In the genomic region with DNA sequence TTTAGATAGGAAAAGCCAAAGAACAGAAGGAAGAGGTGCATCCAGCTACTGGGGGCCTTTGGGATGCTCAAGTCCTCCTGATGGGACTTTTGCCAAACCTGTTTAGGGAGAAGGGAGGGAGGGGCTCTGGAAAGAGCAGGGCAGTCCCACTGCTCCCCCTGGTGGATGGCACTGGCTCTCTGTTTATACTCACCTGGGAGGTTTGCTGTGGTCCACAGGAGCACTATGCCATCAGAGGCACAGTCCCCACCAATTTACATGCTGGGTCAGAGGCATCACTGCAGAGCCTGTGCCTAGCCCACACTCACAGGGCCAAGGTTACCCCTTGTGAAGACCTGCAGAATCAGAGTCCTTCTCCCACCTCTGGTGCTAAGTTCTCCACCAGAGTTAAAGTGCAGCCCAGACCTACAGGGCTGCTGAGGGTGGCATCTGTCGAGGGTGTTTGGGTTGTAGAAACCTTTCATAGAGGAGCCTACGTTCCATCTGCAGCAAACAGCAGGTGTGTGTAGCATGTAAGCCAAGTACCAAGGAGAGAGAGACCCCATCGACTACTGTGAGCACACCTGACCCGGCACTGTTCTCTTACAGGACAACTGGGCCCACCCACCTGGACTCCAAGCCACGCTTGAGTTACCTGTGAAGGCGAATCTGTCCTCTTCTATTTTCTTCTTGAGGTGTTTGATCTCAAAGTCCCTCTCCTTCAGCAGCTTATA, we compare ENCODE assay signal across 9 mouse cellular contexts. TPM values are rescaled to one million over a fixed set of nuclear protein-coding genes. Genes with fewer than 3 reads are reported as not detected.
DNase-seq lines count a peak whose midpoint lies in the region; ATAC-seq and TF ChIP-seq lines count a peak whose summit lies in the region.
"Had no signal": no experiment of that assay in that cellular context is flagged by ENCODE, and none has a peak within 500 bp of the region (broad histone marks: within the 10 kb centered on the region; RNA-seq: fewer than 3 reads in every experiment).

No protein-coding gene starts in this region.

- TF ChIP-seq POLR2A in CH12.LX (IDR thresholded peaks at IDR 0.05; ENCODE audit: low read depth, low read length): no peak

- H3K36me3 ChIP-seq in intestine, postnatal 0 days (ENCODE audit: control insufficient read depth, insufficient read depth): no peaks in the 10 kb centered on the region
- no peaks in the 10 kb centered on the region for H3K36me3 ChIP-seq in intestine, embryonic 16.5 days (ENCODE audit: control insufficient read depth, insufficient read depth, low read length)
- no peaks in the 10 kb centered on the region for H3K36me3 ChIP-seq in CH12.LX (replicated peaks in 1 of 2; ENCODE audit: control insufficient read depth in 1 of 2, insufficient read depth in 1 of 2, low read length in 1 of 2)
- no peaks in the 10 kb centered on the region for H3K36me3 ChIP-seq in embryonic facial prominence, embryonic 10.5 days (replicated peaks)
- H3K36me3 ChIP-seq in neural tube, embryonic 13.5 days: no peaks in the 10 kb centered on the region
- H3K36me3 ChIP-seq: lung, embryonic 15.5 days had no signal

- H3K9ac ChIP-seq in intestine, postnatal 0 days (ENCODE audit: low read depth, low read length): no peak overlapping the region
- no peak overlapping the region for H3K9ac ChIP-seq in intestine, embryonic 16.5 days (ENCODE audit: low read depth, low read length)
- no peak overlapping the region for H3K9ac ChIP-seq in CH12.LX (ENCODE audit: insufficient read depth, low read depth)
- H3K9ac ChIP-seq in neural tube, embryonic 13.5 days: no peak overlapping the region
- H3K9ac ChIP-seq: lung, embryonic 15.5 days had no signal

- no peak overlapping the region for H3K27ac ChIP-seq in intestine, postnatal 0 days (ENCODE audit: low read depth, low read length)
- H3K27ac ChIP-seq in intestine, embryonic 16.5 days (ENCODE audit: low read length): no peak overlapping the region
- H3K27ac ChIP-seq in CH12.LX (ENCODE audit: insufficient read depth, low read depth): no peak overlapping the region
- no peak overlapping the region for H3K27ac ChIP-seq in embryonic facial prominence, embryonic 10.5 days (replicated peaks)
- H3K27ac ChIP-seq in neural tube, embryonic 13.5 days (replicated peaks): no peak overlapping the region
- H3K27ac ChIP-seq: lung, embryonic 15.5 days had no signal

- DNase-seq in CH12.LX (ENCODE audit: extremely low read depth) (peak; percentile 24), ZHBTc4 (ENCODE audit: low read depth, low spot score) (peak; percentile 67)
- DNase-seq in embryonic facial prominence, embryonic 10.5 days (ENCODE audit: low spot score): peak; percentile 61
- peak; percentile 60 to 66 for DNase-seq in layer of hippocampus, adult 8-10 months (ENCODE audit: low spot score in 2 of 2)
- DNase-seq in yolk sac, embryonic 10.5 days (ENCODE audit: low spot score): no peak

- dilution Hi-C loops in CH12.LX (cut with MboI; ENCODE audit: extremely low pct_ligation_motif_present, extremely low pct_unique_long_range_greater_than_20kb, low sequenced_read_pairs): no loop called here

- no peak overlapping the region for H3K4me2 ChIP-seq in intestine, postnatal 0 days (replicated peaks; ENCODE audit: low read depth)
- no peak overlapping the region for H3K4me2 ChIP-seq in intestine, embryonic 16.5 days (ENCODE audit: low read depth, low read length)
- no peak overlapping the region for H3K4me2 ChIP-seq in CH12.LX (ENCODE audit: insufficient read depth, low read depth, poor library complexity, severe bottlenecking)
- no peak overlapping the region for H3K4me2 ChIP-seq in neural tube, embryonic 13.5 days
- H3K4me2 ChIP-seq: lung, embryonic 15.5 days had no signal

- TF ChIP-seq EP300 in CH12.LX (IDR thresholded peaks at IDR 0.05; ENCODE audit: low read length): no peak

- WGBS in intestine, postnatal 0 days: 76% methylated on average over 6 of the region's 6 CpGs
- 82% methylated on average over 6 of the region's 6 CpGs for WGBS in intestine, embryonic 16.5 days
- 76% methylated on average over 6 of the region's 6 CpGs for WGBS in embryonic facial prominence, embryonic 10.5 days
- WGBS in neural tube, embryonic 13.5 days: 78% methylated on average over 6 of the region's 6 CpGs

- ATAC-seq in intestine, postnatal 0 days: 0 out of 2 replicates have a peak, but pooled peaks have one; percentile 33
- no peak for ATAC-seq in intestine, embryonic 16.5 days
- peak; percentile 36 for ATAC-seq in neural tube, embryonic 13.5 days (ENCODE audit: low read depth)

- TF ChIP-seq CTCF in intestine, postnatal 0 days (IDR thresholded peaks at IDR 0.05; ENCODE audit: low read depth): peak; percentile 77
- peak; percentile 45 to 75; a peak in 3 of 4 replicates for TF ChIP-seq CTCF in CH12.LX (conservative IDR thresholded peaks at IDR 0.05 in 1 of 2, IDR thresholded peaks at IDR 0.05 in 1 of 2; ENCODE audit: low read depth in 2 of 2, low read length in 2 of 2)

- no peaks in the 10 kb centered on the region for H3K27me3 ChIP-seq in intestine, postnatal 0 days (replicated peaks; ENCODE audit: control insufficient read depth, insufficient read depth, low read length)
- no peaks in the 10 kb centered on the region for H3K27me3 ChIP-seq in intestine, embryonic 16.5 days (replicated peaks; ENCODE audit: control insufficient read depth, insufficient read depth, low read length)
- H3K27me3 ChIP-seq in CH12.LX (replicated peaks): peaks cover 15% of the 10 kb centered on the region
- no peaks in the 10 kb centered on the region for H3K27me3 ChIP-seq in embryonic facial prominence, embryonic 10.5 days (replicated peaks; ENCODE audit: low read depth, poor library complexity, severe bottlenecking)
- H3K27me3 ChIP-seq in neural tube, embryonic 13.5 days: no peaks in the 10 kb centered on the region
- H3K27me3 ChIP-seq: lung, embryonic 15.5 days had no signal

- TF ChIP-seq RAD21 in CH12.LX (IDR thresholded peaks at IDR 0.05; ENCODE audit: low read depth, low read length): peak; percentile 53

- H3K4me3 ChIP-seq in intestine, postnatal 0 days (ENCODE audit: low read depth, low read length): no peak overlapping the region
- no peak overlapping the region for H3K4me3 ChIP-seq in intestine, embryonic 16.5 days (ENCODE audit: low read length)
- H3K4me3 ChIP-seq in CH12.LX (replicated peaks in 1 of 3; ENCODE audit: low read depth in 2 of 3, low read length in 2 of 3, poor library complexity in 1 of 3): no peak overlapping the region
- no peak overlapping the region for H3K4me3 ChIP-seq in embryonic facial prominence, embryonic 10.5 days
- H3K4me3 ChIP-seq in neural tube, embryonic 13.5 days: no peak overlapping the region
- H3K4me3 ChIP-seq: lung, embryonic 15.5 days had no signal

- H3K4me1 ChIP-seq in intestine, postnatal 0 days (replicated peaks; ENCODE audit: control insufficient read depth, insufficient read depth, low read length): no peaks in the 10 kb centered on the region
- H3K4me1 ChIP-seq in intestine, embryonic 16.5 days (ENCODE audit: control insufficient read depth, insufficient read depth, low read length): no peaks in the 10 kb centered on the region
- H3K4me1 ChIP-seq in CH12.LX (ENCODE audit: control insufficient read depth in 1 of 2, insufficient read depth in 2 of 2): peaks cover 0 to 3% of the 10 kb centered on the region in 2 experiments; a peak in 2 of 4 replicates
- H3K4me1 ChIP-seq in embryonic facial prominence, embryonic 10.5 days: peaks cover 4% of the 10 kb centered on the region; the same call in 1 of the 2 replicates
- H3K4me1 ChIP-seq in neural tube, embryonic 13.5 days (replicated peaks): no peaks in the 10 kb centered on the region
- H3K4me1 ChIP-seq: lung, embryonic 15.5 days had no signal

- in situ Hi-C loops in CH12.LX (cut with MboI; ENCODE audit: low pct_ligation_motif_present, low pct_unique_long_range_greater_than_20kb, low sequenced_read_pairs): loop anchor here (5.0 to 25.0 kb wide), 2 partner anchors 152 to 343 kb away; partner anchors contain the start of gene Cck

- H3K79me2 ChIP-seq in CH12.LX (replicated peaks; ENCODE audit: control insufficient read depth, extremely low read depth, insufficient read depth, poor library complexity, severe bottlenecking): no peaks in the 10 kb centered on the region

- H3K9me3 ChIP-seq in intestine, postnatal 0 days (ENCODE audit: control insufficient read depth): no peaks in the 10 kb centered on the region
- no peaks in the 10 kb centered on the region for H3K9me3 ChIP-seq in intestine, embryonic 16.5 days (ENCODE audit: control insufficient read depth, low read length)
- H3K9me3 ChIP-seq in CH12.LX (replicated peaks; ENCODE audit: low read length): peaks cover under 1% of the 10 kb centered on the region
- no peaks in the 10 kb centered on the region; the same call in 1 of the 2 replicates for H3K9me3 ChIP-seq in embryonic facial prominence, embryonic 10.5 days
- H3K9me3 ChIP-seq in neural tube, embryonic 13.5 days: no peaks in the 10 kb centered on the region
- H3K9me3 ChIP-seq: lung, embryonic 15.5 days had no signal

RNA-seq across cellular contexts. Expression of gene Ccdc13, which starts 8.9 kb away (rescaled TPM):
- 0.14 and 0.31 TPM in 2 replicates for polyA plus RNA-seq in intestine, postnatal 0 days (2015; fragmentation: Nextera tagmentation; extraction: Ambion mirVana)
- 0.66 and 0.81 TPM in 2 replicates for polyA plus RNA-seq in intestine, embryonic 16.5 days (2015; fragmentation: Nextera tagmentation; extraction: Ambion mirVana)
- total RNA-seq in CH12.LX (2012; rRNA removed): 0.25 and 0.34 TPM in 2 replicates
- total RNA-seq in CH12.LX (2014; rRNA removed): not detected in 2 replicates
- 0.11 TPM in 1 of 2 replicates, not detected in the other for polyA plus RNA-seq in CH12.LX (2012; ENCODE audit: insufficient read length, low read depth)
- 0.83 and 1.2 TPM in 2 replicates for polyA plus RNA-seq in embryonic facial prominence, embryonic 10.5 days (2016; fragmentation: Nextera tagmentation; extraction: Ambion mirVana)
- 10 to 100 TPM in 1 of 4 experiments, 1 to 10 TPM in 3; 4.3 to 10.7 (median 9.4) TPM for total RNA-seq in layer of hippocampus, adult 8-10 months (2022)
- 2.8 and 3.0 TPM in 2 replicates for polyA plus RNA-seq in neural tube, embryonic 13.5 days (2015; fragmentation: Nextera tagmentation; extraction: Ambion mirVana)

RNA-seq across cellular contexts. Expression of gene Higd1a, which starts 27.8 kb away (rescaled TPM):
- 162 and 186 TPM in 2 replicates for polyA plus RNA-seq in intestine, postnatal 0 days (2015; fragmentation: Nextera tagmentation; extraction: Ambion mirVana)
- polyA plus RNA-seq in intestine, embryonic 16.5 days (2015; fragmentation: Nextera tagmentation; extraction: Ambion mirVana): 149 and 162 TPM in 2 replicates
- total RNA-seq in CH12.LX (2012; rRNA removed): 118 and 132 TPM in 2 replicates
- 90.6 and 93.2 TPM in 2 replicates for total RNA-seq in CH12.LX (2014; rRNA removed)
- polyA plus RNA-seq in CH12.LX (2012; ENCODE audit: insufficient read length, low read depth): 75.4 and 79.3 TPM in 2 replicates
- 195 and 201 TPM in 2 replicates for polyA plus RNA-seq in embryonic facial prominence, embryonic 10.5 days (2016; fragmentation: Nextera tagmentation; extraction: Ambion mirVana)
- total RNA-seq in layer of hippocampus, adult 8-10 months (2022): 10 to 100 TPM; 73.8 to 88.7 (median 86.3) TPM
- 129 and 150 TPM in 2 replicates for polyA plus RNA-seq in neural tube, embryonic 13.5 days (2015; fragmentation: Nextera tagmentation; extraction: Ambion mirVana)

RNA-seq across cellular contexts. Expression of gene Hhatl, which starts 38.1 kb away (rescaled TPM):
- polyA plus RNA-seq in intestine, postnatal 0 days (2015; fragmentation: Nextera tagmentation; extraction: Ambion mirVana): 1.3 and 1.6 TPM in 2 replicates
- polyA plus RNA-seq in intestine, embryonic 16.5 days (2015; fragmentation: Nextera tagmentation; extraction: Ambion mirVana): 1.2 and 2.1 TPM in 2 replicates
- not detected in 2 replicates for total RNA-seq in CH12.LX (2012; rRNA removed)
- not detected in 2 replicates for total RNA-seq in CH12.LX (2014; rRNA removed)
- polyA plus RNA-seq in CH12.LX (2012; ENCODE audit: insufficient read length, low read depth): not detected in 2 replicates
- not detected in 2 replicates for polyA plus RNA-seq in embryonic facial prominence, embryonic 10.5 days (2016; fragmentation: Nextera tagmentation; extraction: Ambion mirVana)
- 10 to 100 TPM; 15.2 to 23.6 (median 20.1) TPM for total RNA-seq in layer of hippocampus, adult 8-10 months (2022)
- polyA plus RNA-seq in neural tube, embryonic 13.5 days (2015; fragmentation: Nextera tagmentation; extraction: Ambion mirVana): 0.10 and 0.37 TPM in 2 replicates

RNA-seq across cellular contexts. Expression of gene Klhl40, which starts 53.0 kb away (rescaled TPM):
- polyA plus RNA-seq in intestine, postnatal 0 days (2015; fragmentation: Nextera tagmentation; extraction: Ambion mirVana): 0.33 and 0.43 TPM in 2 replicates
- polyA plus RNA-seq in intestine, embryonic 16.5 days (2015; fragmentation: Nextera tagmentation; extraction: Ambion mirVana): 0.27 and 0.32 TPM in 2 replicates
- total RNA-seq in CH12.LX (2012; rRNA removed) (not detected in 2 replicates), CH12.LX (2014; rRNA removed) (not detected in 2 replicates)
- polyA plus RNA-seq in CH12.LX (2012; ENCODE audit: insufficient read length, low read depth): not detected in 2 replicates
- 0.17 and 0.26 TPM in 2 replicates for polyA plus RNA-seq in embryonic facial prominence, embryonic 10.5 days (2016; fragmentation: Nextera tagmentation; extraction: Ambion mirVana)
- total RNA-seq in layer of hippocampus, adult 8-10 months (2022): 1 to 10 TPM; 3.5 to 5.7 (median 4.4) TPM
- polyA plus RNA-seq in neural tube, embryonic 13.5 days (2015; fragmentation: Nextera tagmentation; extraction: Ambion mirVana): 0.95 and 2.0 TPM in 2 replicates
